Comparison of ENCODE assay signal across 12 mouse cellular contexts in the genomic region with DNA sequence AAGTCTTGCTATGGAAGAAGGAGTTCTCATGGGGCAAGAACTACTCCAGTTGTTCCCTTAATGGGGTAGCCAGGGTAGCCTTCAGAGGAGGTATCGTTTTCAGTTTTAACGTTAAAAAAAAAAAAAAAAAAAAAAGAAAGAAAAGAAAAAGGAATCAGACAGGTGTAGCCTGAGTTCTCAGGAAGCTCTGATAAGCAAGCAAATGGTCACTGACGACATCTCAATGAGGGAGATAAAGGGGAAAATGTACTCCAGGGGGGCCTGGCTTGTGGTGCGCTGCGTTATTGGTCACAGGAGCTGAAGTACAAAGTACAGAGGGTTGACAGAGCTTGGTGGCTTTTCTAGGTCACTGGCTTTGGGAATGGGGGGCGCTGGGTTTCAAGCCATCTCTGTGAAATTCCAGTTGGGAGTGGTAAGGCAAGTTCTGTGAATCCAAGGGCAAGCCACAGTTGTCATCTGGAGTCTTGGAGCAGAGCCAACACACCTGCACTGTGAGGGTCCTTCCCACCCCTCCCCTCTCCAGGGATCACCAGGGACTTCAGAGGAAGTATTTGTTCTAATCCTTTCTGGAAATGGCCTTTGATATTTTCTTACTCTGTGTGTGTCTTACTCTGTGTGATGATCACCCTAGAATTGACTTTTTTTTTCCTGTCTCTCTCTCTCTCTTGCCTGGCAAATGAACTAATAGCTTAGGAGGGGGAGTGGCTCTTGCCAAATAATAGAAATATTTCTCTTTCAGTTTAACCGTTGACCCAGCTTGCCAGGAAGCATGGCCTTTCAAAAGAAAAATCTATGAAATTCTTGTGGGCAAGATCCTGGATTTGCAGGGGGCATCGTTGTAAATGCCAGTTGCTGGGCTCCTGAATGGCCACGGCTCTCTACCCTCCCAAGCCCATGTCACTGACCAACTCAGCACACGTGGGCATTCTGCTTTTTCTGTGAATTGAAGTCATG.
DNase-seq lines count a peak whose midpoint lies in the region; ATAC-seq and TF ChIP-seq lines count a peak whose summit lies in the region.
"Had no signal": no experiment of that assay in that cellular context is flagged by ENCODE, and none has a peak within 500 bp of the region (broad histone marks: within the 10 kb centered on the region; RNA-seq: fewer than 3 reads in every experiment).

No protein-coding gene starts in this region.

- ATAC-seq in lung, embryonic 16.5 days (ENCODE audit: low read depth), result no peak
- peak; percentile 36 for ATAC-seq in stomach, embryonic 15.5 days (ENCODE audit: insufficient read depth, low FRiP score, low read depth)
- ATAC-seq: CD4-positive, CD25-positive, alpha-beta regulatory T cell, adult 4 months had no signal

- WGBS in heart, adult 2 months, result 64% methylated on average over 10 of the region's 10 CpGs
- 33% methylated on average over 10 of the region's 10 CpGs for WGBS in lung, embryonic 16.5 days
- WGBS in stomach, embryonic 15.5 days, result 54% methylated on average over 10 of the region's 10 CpGs

- peaks cover 10% of the 10 kb centered on the region for H3K4me1 ChIP-seq in heart, adult 2 months (ENCODE audit: control insufficient read depth, insufficient read depth, low read length)
- H3K4me1 ChIP-seq in lung, embryonic 16.5 days (replicated peaks; ENCODE audit: control insufficient read depth, insufficient read depth, low read length), result peaks cover 31% of the 10 kb centered on the region
- peaks cover 35% of the 10 kb centered on the region for H3K4me1 ChIP-seq in stomach, embryonic 15.5 days

- TF ChIP-seq POLR2A in heart, adult 2 months (IDR thresholded peaks at IDR 0.05; ENCODE audit: insufficient read depth, low read depth, low read length), result no peak

- H3K36me3 ChIP-seq in heart, adult 2 months (ENCODE audit: control insufficient read depth, insufficient read depth, low read length), result no peaks in the 10 kb centered on the region
- no peaks in the 10 kb centered on the region for H3K36me3 ChIP-seq in lung, embryonic 16.5 days (ENCODE audit: control insufficient read depth, insufficient read depth, low read length)
- H3K36me3 ChIP-seq in stomach, embryonic 15.5 days, result no peaks in the 10 kb centered on the region
- H3K36me3 ChIP-seq: midbrain, embryonic 12.5 days had no signal

- no peaks in the 10 kb centered on the region for H3K9me3 ChIP-seq in lung, embryonic 16.5 days (ENCODE audit: control insufficient read depth, low read length)
- no peaks in the 10 kb centered on the region for H3K9me3 ChIP-seq in stomach, embryonic 15.5 days
- H3K9me3 ChIP-seq: midbrain, embryonic 12.5 days had no signal

- no peaks in the 10 kb centered on the region for H3K27me3 ChIP-seq in heart, adult 2 months (ENCODE audit: control insufficient read depth, insufficient read depth, low read length)
- no peaks in the 10 kb centered on the region for H3K27me3 ChIP-seq in lung, embryonic 16.5 days (ENCODE audit: control insufficient read depth, insufficient read depth, low read depth, low read length)
- H3K27me3 ChIP-seq in stomach, embryonic 15.5 days (replicated peaks), result no peaks in the 10 kb centered on the region
- H3K27me3 ChIP-seq: midbrain, embryonic 12.5 days had no signal

- TF ChIP-seq CTCF in heart, adult 2 months (IDR thresholded peaks at IDR 0.05), result no peak

- intact Hi-C loops in heart, adult 2 months (cut with DNase I), result loop anchor here (5.0 kb wide), 1 partner anchor 92 kb away; a partner anchor contains a TSS
- intact Hi-C loops in heart, postnatal 36 days (cut with DNase I), result loop anchor here (2.0 to 5.0 kb wide), 3 partner anchors 17 to 323 kb away; no protein-coding TSS in a partner anchor

- H3K9ac ChIP-seq in heart, adult 2 months (ENCODE audit: low read depth, low read length), result no peak overlapping the region
- H3K9ac ChIP-seq in lung, embryonic 16.5 days (ENCODE audit: low read length), result peak overlapping the region; percentile 12; the same call in 1 of the 2 replicates
- no peak overlapping the region for H3K9ac ChIP-seq in stomach, embryonic 15.5 days
- H3K9ac ChIP-seq: midbrain, embryonic 12.5 days had no signal

- H3K79me2 ChIP-seq in heart, adult 2 months (replicated peaks; ENCODE audit: control insufficient read depth, insufficient read depth, low read length), result no peaks in the 10 kb centered on the region

- no peak overlapping the region for H3K4me3 ChIP-seq in heart, adult 2 months
- H3K4me3 ChIP-seq in lung, embryonic 16.5 days (ENCODE audit: low read length), result no peak overlapping the region
- H3K4me3 ChIP-seq in stomach, embryonic 15.5 days (replicated peaks), result no peak overlapping the region
- H3K4me3 ChIP-seq: midbrain, embryonic 12.5 days had no signal

- peak overlapping the region; percentile 31 for H3K27ac ChIP-seq in heart, adult 2 months
- H3K27ac ChIP-seq in lung, embryonic 16.5 days (ENCODE audit: low read length), result peak overlapping the region; percentile 84
- peak overlapping the region; percentile 80 for H3K27ac ChIP-seq in stomach, embryonic 15.5 days
- H3K27ac ChIP-seq: midbrain, embryonic 12.5 days had no signal

- H3K4me2 ChIP-seq in lung, embryonic 16.5 days (ENCODE audit: low read depth, low read length), result peak overlapping the region; percentile 9
- H3K4me2 ChIP-seq in stomach, embryonic 15.5 days, result no peak overlapping the region
- H3K4me2 ChIP-seq: midbrain, embryonic 12.5 days had no signal

- no peak for DNase-seq in heart, adult 2 months
- DNase-seq in heart, postnatal 36 days, result no peak
- no peak for DNase-seq in lung, postnatal 36 days
- peak; percentile 26 for DNase-seq in kidney, adult 18-20 months
- no peak for DNase-seq in testis, postnatal 14 days (ENCODE audit: low spot score)
- DNase-seq in urinary bladder, adult 18-20 months (ENCODE audit: low spot score in 2 of 2), result no peak
- DNase-seq: cerebellum, postnatal 25 days; thymus, postnatal 14 days had no signal

- TF ChIP-seq EP300 in heart, adult 2 months (IDR thresholded peaks at IDR 0.05; ENCODE audit: insufficient read depth, low read depth, low read length), result no peak

Comparison
In these comparisons a context has a peak if more than half of its experiments do, and no peak if none do; other contexts are left out.
1. H3K27ac ChIP-seq: peak in every context shown above with its lines; median percentile 84 in lung, embryonic 16.5 days; 80 in stomach, embryonic 15.5 days; 31 in heart, adult 2 months.